Mouse (Mus musculus) MEL (cell line): ENCODE measurements at regions not wholly inside any gene's neighbourhood (a gene's known extent, or its start where the extent isn't known, plus 50 kb on each side); places are given as distances from the start of the nearest gene placed in this dataset.

ENCODE experiments used
- DNase-seq: peaks from one replicate; pipeline ENCODE4 v3.0.0; 2011; ENCODE audit warnings: low read depth, low spot score
- H3K27ac ChIP-seq: 2 replicates; pipeline ENCODE4 v1.5.1; 2012; ENCODE audit warnings: low read depth, mild to moderate bottlenecking, control low read depth, low read length, moderate library complexity; ENCODE audit not compliant: control insufficient read depth
- H3K27me3 ChIP-seq, 2 experiments: fragments of 150-350 bp in 1 of 2; sonication (generic) in 1 of 2; 2 replicates each; pipeline ENCODE4 v1.6.1; 2012; ENCODE audit warnings: low read length in 2 of 2, mild to moderate bottlenecking in 2 of 2, improper control_type of control experiment in 1 of 2, moderate library complexity in 1 of 2; ENCODE audit not compliant: insufficient read depth in 2 of 2, control insufficient read depth in 1 of 2
- H3K36me3 ChIP-seq, 2 experiments: 2 replicates each; pipeline ENCODE4 v1.6.1; 2012 to 2014; ENCODE audit warnings: low read length in 2 of 2, improper control_type of control experiment in 1 of 2, inconsistent platforms in 1 of 2, mild to moderate bottlenecking in 1 of 2; ENCODE audit not compliant: insufficient read depth in 2 of 2, control insufficient read depth in 1 of 2
- H3K4me1 ChIP-seq, 2 experiments: fragments of 150-350 bp in 1 of 2; sonication (generic) in 1 of 2; 2 replicates each; pipeline ENCODE4 v1.6.1; 2012; ENCODE audit warnings: low read length in 2 of 2, improper control_type of control experiment in 1 of 2, mild to moderate bottlenecking in 1 of 2; ENCODE audit not compliant: insufficient read depth in 2 of 2, control insufficient read depth in 1 of 2
- H3K4me3 ChIP-seq, 2 experiments: fragments of 150-350 bp in 1 of 2; sonication (generic) in 1 of 2; 2 replicates each; pipeline ENCODE4 v1.5.1; 2012; ENCODE audit warnings: low read depth in 2 of 2, low read length in 2 of 2, mild to moderate bottlenecking in 2 of 2, moderate library complexity in 2 of 2, control low read depth in 1 of 2, improper control_type of control experiment in 1 of 2; ENCODE audit not compliant: control insufficient read depth in 1 of 2, insufficient read depth in 1 of 2
- H3K79me2 ChIP-seq: 2 replicates; pipeline ENCODE4 v1.6.1; 2012; ENCODE audit warnings: mild to moderate bottlenecking, low read length, moderate library complexity; ENCODE audit not compliant: control insufficient read depth, poor library complexity, insufficient read depth
- H3K9ac ChIP-seq: 2 replicates; pipeline ENCODE4 v1.6.1; 2012; ENCODE audit warnings: low read depth, mild to moderate bottlenecking, control low read depth, low read length, moderate library complexity; ENCODE audit not compliant: control insufficient read depth, poor library complexity, severe bottlenecking
- H3K9me3 ChIP-seq: fragments of 150-350 bp; sonication (generic); replicated peaks from 2 replicates; pipeline ENCODE4 v1.6.1; 2012; ENCODE audit warnings: mild to moderate bottlenecking, low read length, improper control_type of control experiment, moderate library complexity; ENCODE audit not compliant: insufficient read depth
- BHLHE40 ChIP-seq: IDR thresholded peaks from 2 replicates; pipeline ENCODE4 v1.6.1; 2012; ENCODE audit warnings: low read depth, mild to moderate bottlenecking, inconsistent platforms, low read length, improper control_type of control experiment, borderline replicate concordance
- CHD2 ChIP-seq: IDR thresholded peaks from 2 replicates; pipeline ENCODE4 v1.6.1; 2011; ENCODE audit warnings: low read length, improper control_type of control experiment
- E2F4 ChIP-seq: IDR thresholded peaks from 2 replicates; pipeline ENCODE4 v1.6.1; 2011; ENCODE audit warnings: low read depth, low read length, improper control_type of control experiment, borderline replicate concordance
- GABPA ChIP-seq: IDR thresholded peaks from 2 replicates; pipeline ENCODE4 v1.6.1; 2012; ENCODE audit warnings: low read depth, mild to moderate bottlenecking, inconsistent platforms, low read length, improper control_type of control experiment, moderate library complexity
- JUND ChIP-seq: IDR thresholded peaks from 2 replicates; pipeline ENCODE4 v1.6.1; 2011; ENCODE audit warnings: low read depth, mild to moderate bottlenecking, improper control_type of control experiment, low read length
- MXI1 ChIP-seq: IDR thresholded peaks from 2 replicates; pipeline ENCODE4 v1.6.1; 2011; ENCODE audit warnings: mild to moderate bottlenecking, low read depth, low read length, improper control_type of control experiment
- NELFE ChIP-seq: IDR thresholded peaks from 2 replicates; pipeline ENCODE4 v1.6.1; 2011; ENCODE audit warnings: low read depth, low read length, improper control_type of control experiment
- NRF1 ChIP-seq: IDR thresholded peaks from 2 replicates; pipeline ENCODE4 v1.6.1; 2014; ENCODE audit warnings: low read depth, mild to moderate bottlenecking, inconsistent platforms, low read length, improper control_type of control experiment, moderate library complexity; ENCODE audit not compliant: poor library complexity, insufficient read depth, severe bottlenecking
- POLR2A ChIP-seq, 2 experiments: IDR thresholded peaks; 2 replicates each; pipeline ENCODE4 v1.6.1; 2011 to 2012; ENCODE audit warnings: low read length in 2 of 2, mild to moderate bottlenecking in 2 of 2, control low read depth in 1 of 2, improper control_type of control experiment in 1 of 2, low read depth in 1 of 2, moderate library complexity in 1 of 2; ENCODE audit not compliant: control insufficient read depth in 1 of 2, insufficient read depth in 1 of 2, poor library complexity in 1 of 2
- POLR2AphosphoS2 ChIP-seq: IDR thresholded peaks from 2 replicates; pipeline ENCODE4 v1.6.1; 2011; ENCODE audit warnings: low read length, improper control_type of control experiment
- POLR2AphosphoS5 ChIP-seq: IDR thresholded peaks from 2 replicates; pipeline ENCODE4 v1.6.1; 2012; ENCODE audit warnings: low read depth, borderline replicate concordance, mild to moderate bottlenecking, inconsistent platforms, low read length, moderate library complexity, mixed read lengths
- RAD21 ChIP-seq: IDR thresholded peaks from 2 replicates; pipeline ENCODE4 v1.6.1; 2011; ENCODE audit warnings: mild to moderate bottlenecking, low read depth, low read length, improper control_type of control experiment
- RCOR1 ChIP-seq: IDR thresholded peaks from 2 replicates; pipeline ENCODE4 v1.6.1; 2012; ENCODE audit warnings: low read depth, mild to moderate bottlenecking, inconsistent platforms, low read length, improper control_type of control experiment
- SIN3A ChIP-seq: IDR thresholded peaks from 2 replicates; pipeline ENCODE4 v1.6.1; 2012; ENCODE audit warnings: low read length, improper control_type of control experiment, inconsistent platforms
- TAL1 ChIP-seq: IDR thresholded peaks from 2 replicates; pipeline ENCODE4 v1.6.1; 2012; ENCODE audit warnings: mild to moderate bottlenecking, inconsistent platforms, low read length, moderate library complexity, mixed read lengths
- UBTF ChIP-seq: IDR thresholded peaks from 2 replicates; pipeline ENCODE4 v1.6.1; 2012; ENCODE audit warnings: low read depth, mild to moderate bottlenecking, inconsistent platforms, low read length, improper control_type of control experiment, moderate library complexity, borderline replicate concordance; ENCODE audit not compliant: insufficient read depth
- USF1 ChIP-seq: IDR thresholded peaks from 2 replicates; pipeline ENCODE4 v1.6.1; 2014; ENCODE audit warnings: low read depth, mild to moderate bottlenecking, inconsistent platforms, low read length, improper control_type of control experiment, moderate library complexity
- USF2 ChIP-seq, 2 experiments: IDR thresholded peaks; 2 replicates each; pipeline ENCODE4 v1.6.1; 2011 to 2012; ENCODE audit warnings: improper control_type of control experiment in 2 of 2, low read length in 2 of 2, borderline replicate concordance in 1 of 2, inconsistent platforms in 1 of 2, low read depth in 1 of 2, mild to moderate bottlenecking in 1 of 2; ENCODE audit not compliant: insufficient read depth in 1 of 2
- ZC3H11A ChIP-seq: IDR thresholded peaks from 2 replicates; pipeline ENCODE4 v1.6.1; 2012; ENCODE audit warnings: low read depth, mild to moderate bottlenecking, inconsistent platforms, low read length, improper control_type of control experiment
- ZMIZ1 ChIP-seq: IDR thresholded peaks from 2 replicates; pipeline ENCODE4 v1.6.1; 2012; ENCODE audit warnings: low read depth, mild to moderate bottlenecking, inconsistent platforms, low read length, improper control_type of control experiment, moderate library complexity
- ZNF384 ChIP-seq: IDR thresholded peaks from 2 replicates; pipeline ENCODE4 v1.6.1; 2012; ENCODE audit warnings: low read depth, mild to moderate bottlenecking, inconsistent platforms, low read length, improper control_type of control experiment

GRCm38 (mm10) chr2:82616185-82616584 is 327.2 kb upstream of the Fsip2 start:
- H3K9ac ChIP-seq, result no peak overlapping the region
- H3K27me3 ChIP-seq, result no peaks in the 10 kb centered on the region
- H3K4me1 ChIP-seq, result no peaks in the 10 kb centered on the region
- TF ChIP-seq USF2 (IDR thresholded peaks at IDR 0.05; ENCODE audit: borderline replicate concordance in 1 of 2, insufficient read depth in 1 of 2, low read depth in 1 of 2, low read length in 2 of 2) (no peak), RCOR1 (no peak), ZC3H11A (no peak), UBTF (no peak), BHLHE40 (no peak), POLR2AphosphoS2 (no peak), USF1 (no peak), ZNF384 (no peak), E2F4 (no peak), SIN3A (no peak), TAL1 (no peak), GABPA (no peak), RAD21 (no peak), JUND (no peak), CHD2 (no peak), ZMIZ1 (no peak), POLR2AphosphoS5 (no peak)
- no peaks in the 10 kb centered on the region for H3K79me2 ChIP-seq
- no peaks in the 10 kb centered on the region for H3K9me3 ChIP-seq
- DNase-seq, result no peak
- H3K4me3 ChIP-seq, result no peak overlapping the region
- H3K27ac ChIP-seq, result no peak overlapping the region
- no peaks in the 10 kb centered on the region for H3K36me3 ChIP-seq

DNA sequence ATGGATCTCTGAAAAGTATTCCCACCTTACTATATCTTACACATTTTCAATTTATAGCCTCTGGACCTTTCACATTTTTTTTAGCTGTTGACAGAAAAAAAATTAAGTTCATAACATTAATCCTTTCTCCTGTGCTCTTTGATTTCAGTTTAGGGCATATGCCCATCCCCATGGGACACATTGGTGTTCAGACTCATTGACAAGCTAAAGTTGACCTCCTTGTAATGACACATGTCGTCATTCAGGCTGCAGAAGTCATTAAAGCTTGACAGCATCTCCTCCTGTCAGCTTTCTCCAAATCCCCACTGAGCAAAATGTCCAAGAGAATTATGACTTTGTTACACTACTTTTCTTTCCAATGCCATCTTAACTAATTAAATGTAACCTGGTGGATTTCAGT is 322.9 kb upstream of the Fsip2 start:
- no peaks in the 10 kb centered on the region for H3K79me2 ChIP-seq
- no peak overlapping the region for H3K27ac ChIP-seq
- TF ChIP-seq MXI1, result no peak
- no peak for TF ChIP-seq NRF1
- no peak for TF ChIP-seq NELFE
- TF ChIP-seq POLR2A (IDR thresholded peaks at IDR 0.05; ENCODE audit: control insufficient read depth in 1 of 2, insufficient read depth in 1 of 2, low read depth in 1 of 2, low read length in 2 of 2, poor library complexity in 1 of 2), result no peak
- TF ChIP-seq ZC3H11A, result no peak
- no peaks in the 10 kb centered on the region for H3K4me1 ChIP-seq
- no peak overlapping the region for H3K9ac ChIP-seq
- H3K27me3 ChIP-seq, result no peaks in the 10 kb centered on the region
- H3K36me3 ChIP-seq, result no peaks in the 10 kb centered on the region
- no peaks in the 10 kb centered on the region for H3K9me3 ChIP-seq
- no peak overlapping the region for H3K4me3 ChIP-seq
- no peak for DNase-seq
